Mouse (Mus musculus): ENCODE measurements around the gene Rnd2.

DNA sequence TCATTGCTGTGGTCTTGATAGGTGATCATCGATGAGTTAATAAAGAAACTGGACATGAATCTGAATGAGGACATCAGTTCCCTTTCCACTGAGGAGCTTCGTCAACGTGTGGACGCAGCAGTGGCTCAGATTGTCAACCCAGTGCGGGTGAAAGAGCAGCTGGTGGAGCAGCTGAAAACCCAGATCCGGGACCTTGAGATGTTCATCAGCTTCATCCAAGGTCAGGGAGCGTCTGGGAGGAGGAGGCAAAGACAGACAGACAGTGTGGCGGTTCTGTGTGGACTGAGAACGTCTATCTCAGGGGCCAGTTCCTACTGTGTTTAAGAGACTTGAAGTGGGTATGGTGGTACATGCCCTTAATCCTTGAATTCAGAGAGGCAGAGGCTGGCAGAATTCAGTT lies 33.5 kb upstream of the Rnd2 start:
- TF ChIP-seq CTCF (IDR thresholded peaks at IDR 0.05; ENCODE audit: insufficient read depth, low read length) (no peak), POLR2A (IDR thresholded peaks at IDR 0.05; ENCODE audit: borderline replicate concordance, extremely low read depth, low read depth, low read length) (no peak)

Data from lung, adult 2 months (tissue).